Mouse (Mus musculus) ES-E14 (cell line): Measurements from ENCODE around the gene Sbk2.

ENCODE experiments used
- CHD2 ChIP-seq: IDR thresholded peaks from 2 replicates; pipeline ENCODE4 v1.6.1; 2014; ENCODE audit warnings: mild to moderate bottlenecking, low read depth, low read length, inconsistent platforms
- HCFC1 ChIP-seq: IDR thresholded peaks from 2 replicates; pipeline ENCODE4 v1.6.1; 2012; ENCODE audit warnings: low read length, inconsistent platforms, borderline replicate concordance; ENCODE audit not compliant: insufficient read depth
- MAFK ChIP-seq: IDR thresholded peaks from 2 replicates; pipeline ENCODE4 v1.6.1; 2014; ENCODE audit warnings: mild to moderate bottlenecking, low read depth, low read length, inconsistent platforms; ENCODE audit not compliant: insufficient read depth
- ZC3H11A ChIP-seq: IDR thresholded peaks from 2 replicates; pipeline ENCODE4 v1.6.1; 2012; ENCODE audit warnings: low read depth, mild to moderate bottlenecking, inconsistent platforms, low read length, borderline replicate concordance
- ZNF384 ChIP-seq: IDR thresholded peaks from 2 replicates; pipeline ENCODE4 v1.6.1; 2012; ENCODE audit warnings: low read depth, low read length, inconsistent platforms

DNA sequence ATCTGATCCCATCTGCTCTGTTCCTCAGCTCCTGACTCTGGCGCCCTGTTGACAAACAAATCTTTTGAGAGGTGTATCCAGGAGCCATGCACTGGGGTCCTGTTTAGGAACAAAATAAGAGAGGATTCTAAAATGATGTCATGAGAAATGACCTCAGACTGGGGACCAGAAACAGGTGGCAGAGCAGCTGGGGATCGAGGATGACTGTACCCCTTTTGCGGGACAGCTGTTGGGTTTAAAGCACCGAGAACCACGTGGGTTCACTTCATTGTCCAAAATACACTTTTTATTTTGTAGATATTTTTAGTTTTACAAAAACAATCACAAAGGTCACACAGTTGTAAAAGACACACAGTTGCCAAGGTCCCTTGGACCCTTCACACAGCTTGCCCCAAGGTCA lies 782 bp upstream of the Sbk2 start:
- no peak for TF ChIP-seq CHD2
- no peak for TF ChIP-seq ZC3H11A
- TF ChIP-seq ZNF384: no peak
- TF ChIP-seq MAFK: no peak
- no peak for TF ChIP-seq HCFC1
